Mouse (Mus musculus) lung, postnatal 0 days (tissue): ENCODE data around the gene Rabl6.

ENCODE experiments used
- CTCF ChIP-seq: IDR thresholded peaks from 2 replicates; pipeline ENCODE4 v1.5.1; 2016; ENCODE audit warnings: antibody characterized with exemption, mild to moderate bottlenecking
- EP300 ChIP-seq: IDR thresholded peaks from 2 replicates; pipeline ENCODE4 v1.6.1; 2016; ENCODE audit warnings: antibody characterized with exemption, mild to moderate bottlenecking, control low read depth

DNA sequence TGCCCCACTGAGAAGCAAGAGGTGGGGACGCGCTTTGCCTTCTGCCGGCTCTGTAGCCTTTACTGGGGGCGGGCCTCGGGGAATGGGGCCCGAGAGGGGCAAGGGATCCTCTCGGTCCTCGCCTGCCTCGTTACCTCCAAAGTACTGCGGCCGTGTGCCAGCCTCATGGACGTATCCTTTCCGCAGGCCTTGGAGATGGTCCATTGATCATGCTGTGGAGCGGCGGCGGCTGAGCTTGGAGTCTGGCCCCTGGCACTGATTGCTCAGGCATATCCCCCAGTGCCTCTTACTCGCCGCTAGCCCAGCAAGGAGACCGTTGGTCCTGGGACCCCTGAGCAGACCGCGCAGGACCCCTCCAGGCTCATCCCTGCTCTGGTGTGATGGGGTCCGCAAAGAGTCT is 8.1 kb upstream of the Rabl6 start:
- TF ChIP-seq CTCF (no peak), EP300 (no peak)
